Mouse (Mus musculus) activated CD4-positive, CD25-positive, alpha-beta regulatory T cell, adult 9 weeks (primary cell): ENCODE measurements around the gene Frs2. TPM values are rescaled to one million over a fixed set of nuclear protein-coding genes. Genes with fewer than 3 reads are reported as not detected.

Experiments used
- polyA plus RNA-seq: library from polyadenylated mRNA; unstranded; fragments of 100-300 nt; shearing (Covaris generic); gene quantifications from one replicate; pipeline ENCODE4 v1.2.1, GENCODE M21; 2017

Frs2 gene
- polyA plus RNA-seq: 26.3 TPM

DNA sequence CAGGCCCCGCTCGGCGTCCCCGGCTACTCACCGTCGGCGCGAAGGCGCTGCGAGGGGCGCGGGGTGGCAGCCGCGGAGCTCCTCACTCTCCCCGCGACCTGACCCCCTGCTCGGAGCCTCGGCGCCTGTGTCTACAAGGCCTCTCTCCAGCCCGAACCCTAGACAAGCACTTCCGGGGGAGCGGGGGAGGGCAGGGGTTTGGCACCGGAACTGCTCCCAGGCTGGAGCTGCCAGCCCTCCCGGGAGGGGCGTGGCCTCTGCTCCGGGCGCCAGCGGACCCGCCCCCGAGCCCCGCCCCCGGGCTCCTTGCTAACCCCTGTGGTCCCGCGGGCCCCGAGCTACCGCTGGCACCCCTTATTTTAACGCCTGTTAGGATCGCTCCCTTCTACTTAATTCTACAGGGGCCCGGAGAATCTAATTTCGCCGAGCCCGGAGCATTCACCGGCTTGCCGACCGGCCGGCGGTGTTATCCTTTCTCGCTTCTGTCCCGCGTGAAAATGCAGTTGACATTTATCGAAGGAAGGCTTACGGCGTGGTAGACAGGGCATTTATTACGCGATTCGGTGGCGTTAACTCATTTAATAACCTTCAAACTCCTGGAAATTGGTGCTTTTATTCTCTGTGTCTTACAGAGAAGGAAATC is at the start of gene Frs2:
Gene Frs2 (minus strand): TSS at position 174 of the 643 bp plus-strand sequence.

DNA sequence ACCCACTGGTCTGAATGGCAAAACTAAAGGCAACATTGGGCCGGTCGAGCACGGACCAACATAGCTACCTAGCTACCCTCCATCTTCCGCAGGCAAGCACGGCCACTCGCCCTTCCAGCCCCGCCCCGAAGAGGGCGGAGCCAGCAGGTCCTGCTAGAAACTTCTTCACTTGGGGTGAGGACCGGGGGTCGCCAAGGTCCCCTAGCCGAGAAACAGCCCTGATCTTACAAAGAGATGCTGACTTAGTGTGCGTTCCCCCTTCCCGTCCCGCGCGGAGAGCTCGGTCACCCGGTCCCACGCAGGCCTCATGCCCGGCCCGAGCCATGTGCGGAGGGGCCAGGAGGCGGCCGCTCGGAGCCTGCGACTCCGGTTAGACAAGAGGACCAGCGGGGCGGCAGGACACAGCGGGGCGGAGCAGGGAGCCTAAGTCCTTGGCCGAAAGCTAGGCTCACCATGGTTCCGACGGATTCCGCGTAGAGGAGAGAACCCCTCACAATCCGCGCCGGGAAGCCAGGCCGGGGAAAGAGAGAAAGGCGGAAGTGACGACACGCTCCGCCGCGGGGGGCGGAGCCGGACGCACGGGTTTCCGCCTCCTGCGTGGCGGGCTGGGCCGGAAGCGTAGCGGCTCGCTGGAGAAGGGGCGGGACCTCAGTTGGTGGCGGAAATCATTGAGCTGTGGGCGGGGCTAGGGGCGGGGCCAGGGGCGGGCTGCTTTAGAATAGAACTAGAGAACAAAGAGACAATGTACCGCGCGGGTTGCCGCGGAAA is 84.9 kb downstream of the Frs2 start, which contains the start of gene Cct2:
Gene Cct2 (minus strand): TSS at position 561 of the 768 bp plus-strand sequence.

DNA sequence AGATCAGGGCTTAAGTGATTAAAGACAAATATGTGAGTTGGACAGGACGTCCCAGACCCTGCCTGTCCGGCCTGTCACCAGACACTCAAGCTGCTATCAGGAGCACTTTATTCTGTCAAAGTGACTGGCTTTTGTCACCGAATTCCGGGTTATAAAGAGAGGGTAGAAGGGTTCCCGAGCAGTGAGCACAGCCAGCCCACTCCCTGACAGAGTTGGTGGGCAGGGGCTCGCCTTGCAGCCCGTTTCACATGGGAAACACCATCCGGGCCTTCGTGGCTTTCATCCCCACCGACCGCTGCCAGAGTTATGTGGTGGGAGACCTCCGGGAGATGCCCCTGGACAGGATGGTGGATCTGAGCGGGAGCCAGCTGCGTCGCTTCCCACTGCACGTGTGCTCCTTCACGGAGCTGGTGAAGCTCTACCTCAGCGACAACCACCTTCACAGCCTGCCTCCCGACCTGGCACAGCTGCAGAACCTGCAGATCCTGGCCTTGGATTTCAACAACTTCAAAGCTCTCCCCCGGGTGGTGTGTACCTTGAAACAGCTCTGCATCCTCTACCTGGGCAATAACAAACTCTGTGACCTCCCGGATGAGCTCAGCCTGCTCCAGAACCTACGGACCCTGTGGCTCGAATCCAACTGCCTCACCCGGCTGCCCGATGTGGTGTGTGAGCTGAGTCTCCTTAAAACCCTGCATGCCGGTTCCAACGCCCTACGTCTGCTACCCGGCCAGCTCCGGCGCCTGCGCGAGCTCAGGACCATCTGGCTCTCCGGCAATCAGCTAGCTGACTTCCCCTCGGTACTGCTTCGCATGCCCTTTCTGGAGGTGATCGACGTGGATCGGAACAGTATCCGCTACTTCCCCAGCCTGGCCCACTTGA is 102.9 kb downstream of the Frs2 start, which contains the start of gene Lrrc10:
Gene Lrrc10 (plus strand): TSS at position 167 of the 882 bp plus-strand sequence.

Other genes with a start within 250 kb of the Frs2 start
- 20.8 TPM for gene Rab3ip, start 197.8 kb downstream of the Frs2 start, polyA plus RNA-seq
- not detected for gene Gm10271, start 175.9 kb downstream of the Frs2 start, polyA plus RNA-seq
- not detected for gene Best3, start 162.2 kb downstream of the Frs2 start, polyA plus RNA-seq
- not detected for gene Lrrc10, start 103.2 kb downstream of the Frs2 start, polyA plus RNA-seq
- gene Cct2, start 84.7 kb downstream of the Frs2 start, polyA plus RNA-seq: 205 TPM
- gene Yeats4, start 76.0 kb upstream of the Frs2 start, polyA plus RNA-seq: 55.1 TPM
- not detected for gene 9530003J23Rik, start 90.2 kb upstream of the Frs2 start, polyA plus RNA-seq
- 15.6 TPM for gene Lyz2, start 133.8 kb upstream of the Frs2 start, polyA plus RNA-seq
- gene Lyz1, start 144.3 kb upstream of the Frs2 start, polyA plus RNA-seq: not detected
- 144 TPM for gene Cpsf6, start 231.5 kb upstream of the Frs2 start, polyA plus RNA-seq